Mouse (Mus musculus): ENCODE measurements around the gene Trpm8.
A peak's percentile ranks its signal among the peaks of the same experiment; 100 is the strongest.

The Trpm8 gene

DNA sequence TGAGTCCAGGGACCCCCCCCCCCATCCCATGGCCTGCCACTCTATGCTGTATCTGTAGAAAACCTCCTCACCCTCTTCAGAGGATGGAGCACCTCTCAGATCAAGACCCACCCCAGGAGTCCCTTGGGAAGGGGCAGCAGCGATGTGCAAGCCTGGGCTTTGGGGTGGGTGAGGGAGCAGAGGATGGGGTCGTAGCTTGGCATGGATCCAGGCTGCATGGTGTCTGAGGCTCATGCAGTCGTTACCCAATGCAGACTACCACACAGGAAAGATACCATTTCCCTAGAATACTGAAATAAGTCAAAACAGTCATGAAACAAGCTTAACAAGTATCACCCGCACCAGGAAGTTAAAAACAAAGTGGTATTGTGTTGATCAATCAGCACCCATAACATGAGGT lies 28.8 kb upstream of the Trpm8 start:
- no peak for DNase-seq

DNA sequence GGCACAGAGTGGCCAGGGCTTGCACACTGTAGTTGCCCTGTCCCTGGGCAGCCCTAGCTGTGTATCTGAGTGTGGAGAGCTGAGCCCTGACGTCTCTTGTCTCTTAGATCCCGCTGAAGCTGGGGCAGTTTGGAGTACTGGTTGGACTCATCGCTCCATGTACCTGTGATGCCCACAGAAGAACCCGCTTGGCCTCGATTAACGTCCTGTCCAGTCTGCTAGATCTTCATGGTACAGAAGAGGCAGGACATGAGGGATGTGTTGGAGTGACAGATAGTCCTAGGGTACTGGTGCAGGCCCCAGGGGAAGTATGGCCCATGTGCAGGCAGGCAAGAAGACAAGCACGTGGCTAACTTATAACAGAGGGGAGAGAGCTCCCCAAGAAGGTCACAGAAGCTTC lies 27.9 kb upstream of the Trpm8 start:
- no peak for DNase-seq

DNA sequence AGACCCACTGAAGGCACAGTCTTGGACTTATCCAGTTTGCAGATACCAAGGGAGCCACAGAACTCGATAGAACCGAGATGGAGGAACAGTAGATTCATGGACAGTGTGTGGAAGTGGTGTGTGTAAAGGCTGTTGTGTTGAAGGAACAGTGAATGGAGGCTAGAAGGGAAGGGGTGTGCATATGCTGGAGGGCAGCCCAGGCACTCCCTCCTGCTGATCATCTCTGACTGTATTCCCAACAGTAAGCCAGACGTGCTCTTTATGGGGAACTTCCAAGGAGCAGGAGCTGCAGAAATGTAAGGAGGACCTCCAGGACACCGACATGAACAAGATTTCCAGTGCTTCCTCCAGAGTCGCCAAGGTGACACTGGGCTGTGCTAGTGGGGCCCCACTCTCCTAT lies 27.4 kb upstream of the Trpm8 start:
- DNase-seq = no peak

DNA sequence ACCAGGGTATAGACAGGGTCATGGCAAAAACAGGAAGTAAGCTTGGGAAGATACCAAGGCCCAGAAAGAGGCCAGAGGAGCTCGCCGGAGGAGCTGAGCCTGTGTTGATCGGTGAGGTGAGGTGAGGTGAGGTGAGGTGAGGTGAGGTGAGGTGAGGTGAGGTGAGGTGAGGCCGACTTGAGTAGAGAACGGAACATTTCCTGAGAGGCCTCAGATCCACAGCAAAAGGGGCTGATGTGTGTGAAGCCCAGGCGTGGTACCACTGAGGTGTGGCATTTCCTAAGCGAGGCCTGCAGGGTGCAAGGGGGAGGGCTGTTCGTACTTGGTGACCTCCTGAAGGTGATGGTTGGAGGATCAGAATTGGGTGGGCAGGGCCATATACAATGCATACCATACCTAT lies 24.4 kb upstream of the Trpm8 start:
- no peak for DNase-seq

DNA sequence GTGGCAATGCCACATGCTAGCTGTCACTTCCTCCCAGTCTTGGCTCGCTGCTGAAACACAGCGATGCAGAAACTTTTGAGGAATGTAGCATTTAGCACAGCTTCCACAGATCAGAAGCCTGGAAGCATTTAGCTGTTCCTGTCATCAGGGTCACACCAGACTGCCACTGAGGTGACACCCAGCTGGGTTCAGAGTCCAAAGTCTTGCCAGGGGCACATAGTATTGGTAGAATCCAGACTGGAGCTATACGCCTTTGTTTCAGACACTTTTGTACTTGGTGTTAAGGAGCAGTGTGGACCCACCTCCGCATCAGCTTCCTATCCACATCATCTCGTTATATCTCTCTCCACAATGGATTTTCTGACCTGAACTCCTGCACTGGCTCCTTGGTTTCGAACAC lies 23.9 kb upstream of the Trpm8 start:
- no peak for DNase-seq

DNA sequence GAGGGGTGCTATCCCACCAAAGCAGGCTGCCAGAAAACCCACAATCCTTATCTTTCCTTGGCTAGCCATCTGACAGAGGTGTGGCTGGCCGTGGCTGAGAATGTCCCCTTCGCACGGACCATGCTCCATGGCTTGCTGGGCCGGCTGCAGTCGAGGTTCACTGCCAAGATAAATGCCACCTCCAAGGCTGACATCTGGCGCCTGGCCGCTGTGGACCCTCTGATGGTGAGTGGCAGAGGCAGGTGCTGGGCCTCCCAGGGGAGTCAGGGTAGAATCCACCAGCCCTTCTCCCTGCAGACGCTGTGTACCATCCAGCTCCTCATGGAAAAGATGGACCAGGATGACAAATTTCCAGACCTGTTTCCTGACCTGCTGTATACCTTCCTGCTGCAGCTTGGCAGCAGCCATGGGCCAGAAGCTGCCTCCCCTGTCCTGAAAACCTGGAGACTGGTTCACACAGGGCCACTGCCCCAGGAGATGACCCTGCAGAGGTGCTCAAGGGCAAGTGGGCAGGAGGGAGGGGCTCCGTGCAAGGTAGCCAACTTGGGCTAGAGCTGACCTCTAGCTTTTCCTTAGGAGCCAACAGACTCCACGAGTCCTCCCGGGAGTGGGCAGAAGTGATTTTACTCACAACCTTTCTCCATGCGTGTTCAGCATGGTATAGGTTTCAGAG lies 22.5 kb upstream of the Trpm8 start:
- DNase-seq = no peak

DNA sequence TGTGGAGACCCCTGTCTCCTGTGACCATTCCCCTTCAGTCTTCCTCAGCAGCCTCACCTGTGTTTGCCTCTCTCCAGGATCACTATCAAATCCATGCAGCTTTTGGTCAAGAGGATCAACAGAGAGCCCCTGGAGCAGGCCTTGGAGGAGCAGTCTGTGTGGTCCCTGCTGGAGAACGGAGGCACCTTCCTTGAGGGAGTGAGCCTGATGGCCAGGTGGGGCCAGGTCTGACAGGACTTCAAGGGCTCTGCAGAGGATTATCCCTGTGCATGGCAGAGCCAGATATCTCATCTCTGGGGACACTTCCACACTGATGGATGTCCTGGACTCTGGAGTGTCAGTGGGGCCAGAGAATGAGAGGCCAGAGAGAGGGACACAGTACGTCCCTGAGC lies 22.0 kb upstream of the Trpm8 start:
- no peak for DNase-seq

DNA sequence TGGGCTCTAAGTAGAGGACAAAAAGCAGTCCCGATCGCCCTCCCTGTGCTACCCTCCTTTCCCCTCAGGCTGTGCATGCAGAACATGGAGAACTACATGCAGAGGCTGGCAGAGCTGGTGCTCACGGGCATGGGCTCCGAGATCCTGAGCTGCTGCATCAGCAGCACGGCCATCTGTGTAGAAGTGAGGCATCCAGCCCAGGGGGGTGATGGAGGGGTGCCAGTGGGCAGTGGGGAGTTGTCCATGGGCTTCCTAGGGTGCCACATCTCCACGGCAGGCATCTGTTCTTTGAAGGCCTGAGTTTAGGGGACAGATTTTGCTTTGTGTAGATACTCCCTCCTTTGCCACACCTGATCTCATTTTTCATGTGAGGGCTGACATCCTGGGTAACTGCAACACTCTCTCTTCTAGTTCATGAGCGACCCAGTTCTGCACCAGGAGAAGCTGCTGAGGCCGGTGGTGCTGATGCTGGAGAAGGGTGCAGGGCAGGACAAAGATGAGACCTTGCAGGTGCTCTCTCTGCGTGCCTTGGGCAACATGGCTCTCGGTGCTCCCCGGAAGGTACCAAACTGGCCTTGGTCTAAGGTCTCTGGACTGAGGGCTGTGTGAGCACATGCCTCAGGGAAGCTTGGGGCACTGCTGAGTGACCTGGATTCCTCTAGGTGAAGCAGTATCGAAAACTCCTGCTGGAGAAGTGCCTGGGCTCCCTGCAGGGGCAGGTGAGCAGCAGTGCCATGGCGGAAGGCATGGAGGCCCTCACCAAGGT lies 21.3 kb upstream of the Trpm8 start:
- no peak for DNase-seq

DNA sequence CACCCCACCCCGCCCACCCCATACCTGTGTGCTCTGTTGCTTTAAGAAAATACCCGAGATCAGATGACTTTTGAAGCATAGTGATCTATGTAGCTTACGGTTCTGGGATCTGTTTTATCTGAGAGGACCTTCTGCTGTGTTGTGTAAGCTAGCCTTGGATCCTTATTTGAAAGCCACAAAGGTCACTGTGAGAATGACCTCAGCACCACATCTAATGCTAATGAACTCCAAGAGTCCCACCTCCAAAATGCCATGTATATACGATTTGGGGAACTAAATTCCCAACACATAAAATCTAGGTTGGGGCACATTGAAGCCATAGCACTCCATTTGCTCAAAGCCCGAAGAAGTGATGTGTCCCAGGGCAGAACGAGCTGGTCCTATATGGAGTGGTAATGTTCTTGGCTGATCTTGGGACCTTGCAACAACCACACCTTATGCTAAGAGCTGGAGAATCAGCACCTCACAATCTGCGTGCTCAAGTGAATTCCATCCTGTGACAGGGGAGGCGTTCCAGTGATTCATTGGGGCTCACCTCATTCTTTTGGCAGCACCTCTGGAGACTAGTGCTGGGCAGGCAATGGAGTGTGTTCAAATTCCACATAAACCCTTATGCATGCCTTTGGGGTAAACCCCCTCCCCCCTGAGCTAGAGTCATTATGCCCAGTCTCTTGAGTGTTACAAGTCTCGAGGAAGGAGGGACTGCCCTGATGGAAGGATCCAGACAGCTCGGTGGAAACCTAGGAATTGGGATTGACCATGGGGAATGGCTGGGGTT lies 20.4 kb upstream of the Trpm8 start:
- no peak for DNase-seq

DNA sequence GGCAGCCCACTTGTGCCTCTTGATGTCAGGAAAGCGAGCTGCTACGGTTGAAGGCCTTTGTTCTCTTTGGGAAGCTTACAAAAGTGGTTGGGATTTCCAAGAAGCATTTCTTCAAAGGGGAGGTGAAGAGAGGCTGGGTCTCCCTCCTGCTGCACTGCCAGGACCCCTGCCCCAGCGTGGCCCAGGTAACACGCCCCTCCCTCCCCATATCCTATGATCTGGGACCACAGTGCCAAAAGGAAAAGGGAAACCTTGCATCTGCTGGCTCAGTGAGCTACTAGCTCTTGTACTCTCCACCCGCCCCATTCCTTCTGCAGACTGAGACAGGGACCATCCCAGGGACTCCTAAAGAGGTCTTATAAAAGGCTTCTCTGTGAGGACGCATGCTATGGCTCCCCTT lies 19.8 kb upstream of the Trpm8 start:
- no peak for DNase-seq

DNA sequence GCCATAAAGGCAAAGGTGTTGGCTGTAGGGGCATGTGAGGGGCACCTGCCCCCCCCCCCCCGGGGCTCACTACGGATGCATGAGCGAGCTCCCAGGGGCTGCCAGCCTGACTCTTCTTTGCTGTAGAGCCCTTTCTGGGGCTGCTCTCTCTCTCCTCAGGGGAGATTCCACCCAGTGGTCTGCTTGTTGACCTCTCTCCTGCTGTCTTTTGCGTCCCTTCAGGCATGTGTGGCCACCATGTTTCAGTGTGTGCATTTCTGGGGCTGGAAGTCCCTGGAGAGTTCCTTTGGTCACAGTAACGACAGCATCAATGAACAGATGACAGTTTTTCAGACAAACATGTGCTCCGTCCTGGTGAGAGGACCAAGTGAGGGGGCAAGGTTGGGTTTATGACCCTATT lies 19.1 kb upstream of the Trpm8 start:
- no peak for DNase-seq

DNA sequence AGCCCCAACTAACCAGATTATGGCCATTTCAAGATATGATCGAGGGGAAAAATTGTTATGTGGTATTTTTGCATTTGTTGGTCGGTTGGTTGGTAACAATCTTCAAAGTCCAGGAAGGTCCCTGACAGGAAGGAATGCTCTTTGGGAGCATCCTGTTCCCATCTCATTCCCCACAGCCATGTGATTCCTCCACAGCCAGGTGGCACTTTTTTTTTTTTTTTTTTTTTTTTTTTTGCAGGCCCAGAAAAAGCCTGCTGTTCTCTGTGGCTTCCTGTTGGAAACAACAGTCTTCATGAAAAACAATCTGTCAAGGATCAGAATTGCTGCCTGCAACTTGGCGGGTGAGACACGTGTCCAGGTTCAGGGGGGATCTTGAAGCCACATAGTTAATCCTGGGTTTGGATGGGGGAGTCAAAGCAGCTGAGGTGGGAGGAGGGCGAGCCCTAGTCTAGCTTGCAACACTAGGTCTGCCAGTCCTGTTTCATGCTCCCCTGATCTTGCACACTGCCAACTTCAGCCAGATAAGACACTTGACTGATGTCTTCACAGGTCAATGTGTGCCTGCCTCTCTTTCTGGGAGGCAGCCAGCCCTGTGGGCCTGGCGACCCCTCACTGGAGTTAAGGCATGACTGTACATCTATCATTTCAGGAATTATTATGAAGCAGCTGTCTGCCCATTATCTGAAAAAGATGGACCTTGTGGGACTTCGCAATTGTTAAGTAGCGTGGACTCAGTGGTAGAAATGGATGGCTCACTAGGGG lies 18.4 kb upstream of the Trpm8 start:
- no peak for DNase-seq

DNA sequence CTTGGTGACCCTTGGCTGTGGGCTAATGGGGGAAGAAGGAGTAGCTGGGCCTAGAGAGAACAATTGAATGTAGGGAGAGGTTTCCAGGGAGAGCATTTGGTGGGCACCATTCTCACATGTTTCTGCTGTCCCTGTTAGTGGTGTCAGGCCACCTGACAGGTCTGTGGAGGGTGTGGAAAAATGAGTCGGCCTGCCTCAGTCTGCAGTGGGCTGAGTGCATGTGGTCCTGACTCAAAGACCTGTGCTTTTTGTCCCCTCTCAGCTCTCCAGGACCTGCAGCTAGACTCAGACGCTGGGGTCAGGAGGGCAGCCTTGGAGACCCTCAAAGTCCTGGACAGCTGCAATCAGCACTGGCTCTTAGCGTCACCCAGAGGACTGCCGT lies 17.8 kb upstream of the Trpm8 start:
- DNase-seq = no peak

DNA sequence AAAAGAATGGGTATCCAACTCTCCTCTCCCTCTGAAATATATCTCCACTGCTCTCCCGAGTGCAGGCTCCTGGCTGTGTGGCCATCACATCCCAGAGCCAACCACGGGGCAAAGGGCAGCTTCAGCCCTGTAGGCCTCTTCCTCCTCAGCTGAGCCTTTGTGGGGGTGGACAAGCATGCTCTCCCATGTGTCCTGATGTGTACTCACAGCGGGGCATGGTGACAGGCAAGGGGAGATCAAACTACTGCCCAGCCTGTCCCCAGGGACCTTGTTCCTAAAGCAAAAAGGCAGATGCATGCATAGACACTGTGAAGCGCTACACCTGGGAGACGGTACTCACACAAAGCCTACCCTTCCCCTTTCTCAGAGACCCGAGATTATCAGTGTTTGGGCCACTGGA lies 17.3 kb upstream of the Trpm8 start:
- no peak for DNase-seq

DNA sequence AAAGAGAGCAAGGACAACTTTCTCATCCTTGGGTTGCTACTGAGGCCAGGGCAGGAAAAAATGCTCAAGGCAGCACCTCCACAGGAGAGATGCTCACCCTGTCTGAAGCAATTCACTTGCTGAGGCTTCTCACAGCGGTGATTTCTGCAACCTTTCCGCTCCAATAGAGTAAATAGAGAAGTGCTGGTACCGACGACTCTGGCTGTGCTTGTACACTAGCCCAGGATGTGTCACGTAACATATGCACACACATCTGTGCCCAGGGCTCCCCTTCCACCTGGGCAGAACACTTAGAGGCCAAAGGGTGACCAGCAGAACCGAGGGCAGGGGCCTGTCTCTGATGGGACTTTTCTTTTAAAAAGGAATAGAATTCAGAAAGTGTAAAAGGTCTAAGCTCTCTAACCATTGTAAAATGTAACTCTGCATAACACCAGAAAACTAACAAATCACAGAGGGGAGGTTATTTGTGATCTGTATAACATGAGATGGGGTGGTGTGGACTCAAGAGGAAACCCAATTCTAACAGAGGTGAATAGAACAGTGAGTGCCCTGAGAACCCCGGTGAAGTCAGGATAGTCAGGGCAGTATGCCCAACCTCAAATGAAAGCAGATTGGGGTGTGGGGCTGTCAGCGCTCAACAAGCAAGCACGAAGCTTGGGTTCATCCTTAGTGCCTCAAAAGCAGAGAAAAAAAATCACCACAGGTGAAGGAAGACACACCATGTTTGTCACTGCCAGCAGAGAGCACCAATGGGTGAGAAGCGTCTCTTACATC lies 16.7 kb upstream of the Trpm8 start:
- DNase-seq = no peak

DNA sequence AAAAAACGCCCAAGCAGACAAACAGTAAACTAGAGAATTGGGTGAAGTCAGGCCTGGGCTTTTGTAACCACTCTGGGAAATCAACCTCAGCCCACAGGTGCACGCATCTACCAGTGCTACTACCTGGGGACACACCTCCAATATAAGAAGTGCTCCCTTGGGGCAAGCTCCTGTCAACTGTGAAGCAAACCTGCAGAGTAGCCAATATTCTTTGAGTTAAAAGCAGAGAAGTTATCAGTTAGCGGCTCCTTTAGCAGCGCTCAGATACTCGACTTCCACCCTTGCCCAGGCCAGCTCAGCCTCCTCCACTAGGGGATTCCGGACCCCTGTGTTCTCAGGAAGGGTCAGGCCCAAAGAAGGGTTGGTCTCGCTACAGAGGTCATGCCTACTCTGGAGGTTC lies 15.8 kb upstream of the Trpm8 start:
- DNase-seq = no peak

DNA sequence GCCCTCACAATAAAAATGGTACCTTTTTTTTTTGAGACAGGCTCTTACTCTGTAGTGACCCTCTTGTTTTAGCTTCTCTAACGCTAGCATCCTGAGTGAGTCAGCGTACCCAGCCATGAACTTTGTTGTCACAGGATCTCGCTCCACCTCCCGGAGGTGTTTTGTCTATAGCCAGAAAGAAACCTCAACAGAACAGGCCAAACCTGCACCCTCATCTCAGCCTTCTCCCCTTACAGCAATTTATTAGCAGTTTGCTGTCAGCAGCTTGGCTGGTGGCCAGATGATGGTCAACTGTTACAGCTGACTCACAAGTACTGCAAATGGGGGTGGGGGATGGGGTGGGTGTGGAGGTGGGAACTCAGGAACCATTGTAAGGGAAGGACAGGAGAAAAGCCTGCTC lies 15.2 kb upstream of the Trpm8 start:
- DNase-seq = no peak

DNA sequence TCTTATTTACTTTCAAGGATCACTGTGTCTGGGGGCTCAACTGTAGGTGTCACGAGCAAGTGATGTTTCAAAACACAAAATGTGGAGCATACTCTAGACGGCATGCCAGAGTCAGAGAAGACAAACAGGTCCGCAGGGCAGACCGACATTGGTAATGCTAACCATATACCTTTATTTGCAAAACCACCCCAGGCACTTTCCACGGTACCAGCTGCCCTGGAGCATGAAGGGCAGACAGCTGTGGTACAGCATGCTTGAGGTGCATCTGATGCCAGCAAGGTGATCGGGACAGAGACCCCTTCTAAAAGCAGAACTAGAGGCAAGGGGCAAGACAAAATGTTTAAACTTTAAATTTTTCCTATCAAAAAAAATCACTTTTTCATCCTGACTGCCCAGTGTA lies 14.5 kb upstream of the Trpm8 start:
- DNase-seq = no peak

DNA sequence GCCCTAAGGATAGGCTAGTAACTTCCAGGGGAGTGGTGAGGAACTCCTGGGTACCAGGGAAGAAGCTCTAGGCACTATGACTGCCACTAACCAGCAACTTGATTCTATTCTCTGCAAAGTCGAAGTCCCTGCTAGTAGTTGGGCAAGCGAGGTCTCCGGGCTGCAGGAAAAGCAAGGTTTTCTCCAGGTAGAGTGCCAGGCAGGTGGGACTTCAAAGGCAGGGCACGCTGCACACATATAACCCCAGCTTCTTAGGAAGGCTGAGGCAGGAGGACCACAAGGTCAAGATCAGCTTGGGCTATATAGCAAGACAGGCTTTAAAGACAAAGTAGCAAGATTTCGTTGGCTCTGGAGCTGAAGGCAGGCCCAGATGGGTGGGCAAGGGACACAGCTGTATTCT lies 13.7 kb upstream of the Trpm8 start:
- no peak for DNase-seq

DNA sequence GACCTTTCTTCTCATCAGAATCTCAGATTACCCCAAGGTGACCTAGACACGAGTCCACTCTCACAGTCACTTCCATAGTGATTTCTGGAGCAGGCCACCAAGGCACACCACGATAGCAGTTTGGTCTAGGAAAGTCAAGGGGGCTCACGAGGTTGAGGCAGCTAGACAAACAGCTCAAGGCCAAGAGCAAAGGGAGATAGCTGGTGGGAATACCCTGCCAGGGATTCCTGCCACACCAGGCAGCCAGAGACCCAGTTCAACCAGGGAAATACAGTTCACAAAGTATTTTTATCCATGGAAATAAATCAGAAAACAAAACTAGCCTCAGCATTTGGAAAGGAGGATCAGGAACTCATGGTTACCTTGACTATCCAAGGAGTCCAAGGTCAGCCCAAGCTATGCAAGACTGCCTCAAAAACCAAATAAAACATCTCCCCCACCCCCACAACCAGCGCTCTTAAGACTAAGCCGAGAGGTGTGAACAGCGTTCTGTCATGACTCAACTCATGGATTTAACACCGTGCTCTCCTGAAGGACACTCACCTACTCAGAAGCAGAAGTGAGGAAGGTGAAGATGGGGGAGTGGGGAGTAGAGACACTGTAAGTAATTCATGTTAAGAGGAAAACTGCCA lies 13.1 kb upstream of the Trpm8 start:
- no peak for DNase-seq

DNA sequence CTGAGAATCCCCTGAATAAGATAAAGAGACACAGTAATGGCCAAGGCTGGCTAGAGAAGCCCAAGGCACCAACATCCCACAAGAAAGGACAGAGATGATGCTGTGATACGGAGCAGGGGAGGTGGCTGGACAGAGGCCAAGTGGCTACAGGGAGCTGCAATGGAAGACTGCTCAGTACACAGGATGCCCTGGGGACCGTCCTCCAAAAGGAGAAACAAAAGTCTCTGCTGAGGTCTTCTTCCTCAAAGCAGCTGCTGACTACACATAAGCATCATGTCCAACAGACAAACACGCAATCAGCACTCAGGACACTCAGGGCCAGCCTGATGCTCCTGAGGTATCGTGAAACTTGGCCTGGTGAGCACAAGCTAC lies 12.6 kb upstream of the Trpm8 start:
- no peak for DNase-seq

DNA sequence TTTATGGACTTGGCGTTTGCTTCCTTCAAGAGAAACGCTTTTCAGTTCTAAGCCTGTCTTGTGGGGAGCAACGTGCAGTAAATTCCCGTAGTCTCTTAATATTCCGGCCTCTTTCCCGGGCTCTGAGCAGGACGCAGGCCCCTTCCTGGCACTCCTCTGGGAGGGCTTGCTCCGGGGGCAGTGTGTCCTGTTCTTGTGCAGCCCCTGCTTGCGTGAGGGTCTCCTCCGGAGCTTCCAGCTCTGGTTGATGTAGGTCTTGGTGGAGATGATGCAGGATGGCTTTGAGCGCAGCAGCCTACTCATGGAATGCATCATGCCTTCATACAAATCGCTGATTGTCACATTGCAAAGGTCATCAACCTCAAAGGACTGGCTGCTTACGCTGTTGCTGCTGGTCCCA lies 11.3 kb upstream of the Trpm8 start:
- peak in 1 of 2 experiments; percentile 17 for DNase-seq

All from thymus, postnatal 36 days (tissue).